Mouse (Mus musculus) natural killer cell, adult 2 months (primary cell): Measurements from ENCODE around the gene Cby1.

Experiments
- DNase-seq, 2 experiments: peaks; one replicate each; pipeline ENCODE4 v3.0.0; 2022; ENCODE audit warnings: low spot score in 2 of 2

Gene Cby1

DNA sequence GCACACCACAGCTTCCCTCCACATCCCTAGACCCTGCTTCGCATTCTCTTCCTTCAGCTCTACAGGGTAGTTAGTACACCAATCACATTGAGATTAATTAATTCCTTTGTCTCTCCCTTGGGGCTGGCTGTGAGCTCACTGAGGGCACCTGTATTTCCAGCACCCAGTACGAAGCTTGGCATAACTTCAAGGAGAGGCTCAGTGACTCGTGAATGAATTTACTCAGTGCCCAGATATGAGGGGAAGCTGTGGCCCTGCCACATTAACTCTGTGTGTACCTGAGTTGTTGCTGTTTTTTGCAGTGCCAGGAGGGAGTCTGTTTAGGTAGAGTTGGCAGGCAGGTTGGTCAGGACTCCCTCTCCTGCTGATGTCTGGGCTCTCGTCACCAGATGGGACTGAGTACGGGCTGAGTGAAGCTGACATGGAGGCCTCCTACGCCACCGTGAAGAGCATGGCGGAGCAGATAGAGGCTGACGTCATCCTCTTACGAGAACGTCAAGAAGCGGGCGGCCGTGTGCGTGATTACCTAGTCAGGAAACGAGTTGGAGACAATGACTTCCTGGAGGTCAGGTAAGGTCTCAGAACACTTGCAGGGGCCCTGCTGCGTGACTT lies 47.7 kb downstream of the Cby1 start:
- DNase-seq: no peak

DNA sequence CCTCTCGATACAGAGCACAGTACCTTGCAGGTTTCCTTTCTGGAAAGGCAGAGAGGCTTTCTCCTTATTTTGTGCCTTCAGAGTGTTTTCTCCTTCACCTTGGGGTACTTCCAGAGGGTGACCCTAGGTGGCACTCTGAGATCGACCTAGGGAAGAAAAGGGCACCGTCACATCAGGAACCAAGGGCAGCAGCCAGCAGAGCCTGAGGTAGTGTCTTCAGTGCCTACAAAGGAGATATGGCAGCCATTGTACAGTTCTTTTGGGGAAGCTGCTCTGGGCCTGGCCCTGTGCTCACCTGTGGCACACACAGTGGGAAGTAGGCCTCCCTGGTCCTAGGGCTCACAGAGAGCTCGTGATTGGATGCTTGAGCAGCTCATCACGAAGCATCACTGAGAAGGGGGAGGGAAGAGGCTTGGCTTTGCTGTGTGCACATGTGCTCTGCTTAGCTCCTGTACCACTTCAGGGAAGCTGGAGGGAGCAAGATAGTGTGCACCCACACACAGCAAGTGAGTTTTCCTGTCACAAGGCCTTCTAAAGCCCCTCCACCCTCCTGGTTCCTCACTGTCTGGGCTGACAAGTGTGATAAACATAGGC lies 49.3 kb downstream of the Cby1 start:
- DNase-seq: no peak

- no peak for DNase-seq
These were observed 56.6 kb downstream of the Cby1 start for GRCm38 (mm10) chr15:79715646-79716045.

- DNase-seq: no peak
These were observed 57.7 kb downstream of the Cby1 start for GRCm38 (mm10) chr15:79716710-79717109.
